Mouse (Mus musculus) T-helper 1 cell (primary cell): ENCODE results near the gene Enpp1.

ENCODE experiments used
- in situ Hi-C: fragments of 300-600 bp; cut with MboI, MseI; formaldehyde crosslinking; loops from one replicate; pipeline ENCODE4 v1.15.1; 2025; ENCODE audit warnings: high pct_unique_total_duplicates

Enpp1 gene

GRCm38 (mm10) chr10:24599802-24600201 is 112.2 kb downstream of the Enpp1 start:
- in situ Hi-C loops: no loop called here

- in situ Hi-C loops: no loop called here
Observed at GRCm38 (mm10) chr10:24598693-24599092, 113.3 kb downstream of the Enpp1 start.

GRCm38 (mm10) chr10:24597789-24598188 is 114.2 kb downstream of the Enpp1 start:
- in situ Hi-C loops: no loop called here

GRCm38 (mm10) chr10:24596869-24597339 is 115.1 kb downstream of the Enpp1 start:
- in situ Hi-C loops: no loop called here

- in situ Hi-C loops: no loop called here
Observed at GRCm38 (mm10) chr10:24596003-24596868, 115.7 kb downstream of the Enpp1 start.

- in situ Hi-C loops: no loop called here
Observed at GRCm38 (mm10) chr10:24595250-24596002, 116.5 kb downstream of the Enpp1 start, which contains the start of gene Ccn2. Gene Ccn2 (plus strand): TSS chr10:24595442.

GRCm38 (mm10) chr10:24593556-24593955 is 118.4 kb downstream of the Enpp1 start:
- in situ Hi-C loops: no loop called here

- in situ Hi-C loops: no loop called here
Observed at GRCm38 (mm10) chr10:24592969-24593368, 119.0 kb downstream of the Enpp1 start.

GRCm38 (mm10) chr10:24592318-24592717 is 119.6 kb downstream of the Enpp1 start:
- in situ Hi-C loops: no loop called here

GRCm38 (mm10) chr10:24591741-24592140 is 120.2 kb downstream of the Enpp1 start:
- in situ Hi-C loops: no loop called here

- in situ Hi-C loops: no loop called here
Observed at GRCm38 (mm10) chr10:24591136-24591535, 120.8 kb downstream of the Enpp1 start.

GRCm38 (mm10) chr10:24590546-24590945 is 121.4 kb downstream of the Enpp1 start:
- in situ Hi-C loops: no loop called here

- in situ Hi-C loops: loop anchor here (5.0 kb wide), 1 partner anchor 207 kb away; no protein-coding TSS in a partner anchor
Observed at GRCm38 (mm10) chr10:24589238-24589637, 122.7 kb downstream of the Enpp1 start.

GRCm38 (mm10) chr10:24588824-24589223 is 123.1 kb downstream of the Enpp1 start:
- in situ Hi-C loops: loop anchor here (5.0 kb wide), 1 partner anchor 207 kb away; no protein-coding TSS in a partner anchor
